Mouse (Mus musculus) spleen, adult 2 months (tissue): ENCODE results near the gene Samd14.

Experiments used
- CTCF ChIP-seq: fragments of 200-500 bp; IDR thresholded peaks from 2 replicates; pipeline ENCODE4 v1.5.1; 2011; ENCODE audit warnings: mild to moderate bottlenecking, inconsistent platforms; ENCODE audit not compliant: insufficient read depth, insufficient read length, insufficient replicate concordance; ENCODE audit errors: extremely low read depth
- POLR2A ChIP-seq: fragments of 200-500 bp; IDR thresholded peaks from 2 replicates; pipeline ENCODE4 v1.6.1; 2011; ENCODE audit warnings: low read depth, low read length, inconsistent platforms

DNA sequence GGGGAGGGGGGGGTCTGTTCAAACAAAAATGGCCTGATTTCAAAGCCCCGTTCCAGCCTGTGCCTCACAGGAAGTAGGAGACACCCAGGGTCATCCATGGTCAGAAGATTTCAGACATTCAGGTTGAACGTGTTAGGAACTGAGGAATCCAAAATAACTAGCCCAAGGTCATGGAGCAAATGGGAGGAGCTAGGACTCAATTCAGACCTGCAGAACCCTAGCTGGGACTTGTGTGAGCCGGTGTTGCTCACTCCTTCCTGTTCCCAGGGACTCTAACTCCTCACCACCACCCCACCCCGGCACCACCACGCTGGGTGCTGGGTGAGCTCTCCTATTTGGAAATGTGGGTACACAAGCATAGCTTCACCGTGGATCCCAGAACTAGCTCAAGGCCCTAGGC is 22.3 kb upstream of the Samd14 start:
- TF ChIP-seq CTCF = no peak
- no peak for TF ChIP-seq POLR2A
